Mouse (Mus musculus): ENCODE data around the gene Aldh3b2.

Gene Aldh3b2

DNA sequence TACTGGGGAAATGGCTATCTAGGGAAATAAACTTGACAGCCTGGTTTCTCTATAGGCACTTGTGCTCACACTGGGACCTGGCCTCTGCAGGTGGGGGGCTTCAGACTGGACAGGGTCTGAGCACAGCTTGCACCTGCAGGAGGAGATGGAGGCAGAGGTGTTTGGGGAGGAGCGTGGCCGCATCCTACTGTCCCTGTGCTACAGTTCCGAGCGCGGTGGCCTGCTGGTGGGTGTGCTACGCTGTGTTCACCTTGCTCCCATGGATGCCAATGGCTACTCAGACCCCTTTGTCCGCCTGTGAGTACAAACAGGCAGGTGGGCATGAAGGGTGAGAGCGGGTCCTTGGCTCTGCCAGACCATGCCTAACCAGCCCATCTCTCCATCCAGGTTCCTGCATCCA, 33.8 kb downstream of the Aldh3b2 start:
- DNase-seq (ENCODE audit: low read depth in 2 of 2, low spot score in 2 of 2), result no peak

DNA sequence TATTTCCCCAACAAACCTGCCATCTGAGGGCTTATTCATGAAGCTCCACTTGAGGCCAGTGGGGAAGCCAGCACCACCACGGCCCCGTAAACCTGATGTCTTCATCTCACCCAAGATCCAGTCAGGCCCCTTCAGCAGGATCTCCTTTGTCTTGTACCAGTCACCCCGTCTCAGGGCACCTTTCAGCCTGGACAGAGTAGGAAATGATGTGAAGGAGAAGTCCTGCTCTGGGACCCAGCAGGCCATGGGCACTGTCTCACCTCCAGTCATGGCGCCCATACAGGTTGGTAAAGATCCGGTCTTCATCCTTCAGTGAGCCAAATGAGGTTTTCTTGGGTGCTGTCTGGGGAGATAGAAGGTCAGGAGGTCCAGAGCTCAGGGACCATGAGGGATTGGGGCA, 39.0 kb downstream of the Aldh3b2 start:
- no peak for DNase-seq (ENCODE audit: low read depth in 2 of 2, low spot score in 2 of 2)

DNA sequence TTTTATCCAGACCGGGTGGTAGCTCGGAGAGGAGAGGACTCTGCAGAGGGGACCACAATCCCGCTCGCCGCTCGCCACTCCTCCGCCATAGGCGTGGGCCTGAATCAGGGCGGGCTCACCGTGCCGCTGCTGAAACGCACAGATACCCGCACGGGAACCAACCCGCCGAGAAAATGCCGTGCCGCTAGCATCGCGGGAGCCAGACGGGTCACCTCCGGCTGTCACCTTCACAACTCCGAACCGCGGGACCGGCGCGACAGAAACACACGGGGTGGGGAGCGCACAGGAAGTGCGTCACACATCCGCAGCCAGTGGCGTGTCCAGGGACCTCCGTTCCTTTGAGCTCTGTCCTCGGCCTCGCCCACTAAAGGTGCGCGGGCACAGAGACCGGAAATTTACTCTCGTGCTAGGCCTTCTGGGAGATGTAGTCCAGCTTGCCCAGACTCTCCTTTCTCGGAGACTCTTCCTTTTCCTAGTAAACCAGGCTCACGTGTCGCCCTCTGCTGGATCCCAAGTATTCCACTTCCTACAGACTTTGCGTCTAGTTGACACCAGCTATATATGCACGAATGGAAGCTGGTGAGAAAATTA, 40.4 kb downstream of the Aldh3b2 start, which contains the start of gene Ndufv1:
Ndufv1 (minus strand) TSS at position 375 of the 591 bp plus-strand sequence.
- DNase-seq (ENCODE audit: low read depth in 2 of 2, low spot score in 2 of 2), result peak; percentile 94 to 95

DNA sequence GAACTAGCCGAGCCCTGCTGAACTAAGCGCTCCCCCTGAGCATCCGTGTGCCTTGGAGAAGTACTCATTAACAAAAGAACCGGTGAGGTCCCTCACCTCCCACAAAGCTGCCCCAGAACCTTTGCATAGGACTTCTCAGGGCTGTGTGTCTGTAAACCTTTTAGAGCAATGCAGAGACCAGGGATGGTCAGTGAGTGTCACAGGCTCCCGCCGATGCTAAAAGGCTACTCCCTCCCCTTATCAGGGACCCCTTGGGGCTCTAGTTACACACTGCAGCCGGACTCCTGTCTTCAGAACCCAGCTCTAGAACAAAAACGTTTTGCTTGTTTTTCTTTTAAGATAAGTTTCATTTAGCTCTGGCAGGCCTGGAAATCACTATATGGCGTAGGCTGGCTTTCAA, 40.9 kb downstream of the Aldh3b2 start:
- DNase-seq (ENCODE audit: low read depth in 2 of 2, low spot score in 2 of 2), result no peak

DNA sequence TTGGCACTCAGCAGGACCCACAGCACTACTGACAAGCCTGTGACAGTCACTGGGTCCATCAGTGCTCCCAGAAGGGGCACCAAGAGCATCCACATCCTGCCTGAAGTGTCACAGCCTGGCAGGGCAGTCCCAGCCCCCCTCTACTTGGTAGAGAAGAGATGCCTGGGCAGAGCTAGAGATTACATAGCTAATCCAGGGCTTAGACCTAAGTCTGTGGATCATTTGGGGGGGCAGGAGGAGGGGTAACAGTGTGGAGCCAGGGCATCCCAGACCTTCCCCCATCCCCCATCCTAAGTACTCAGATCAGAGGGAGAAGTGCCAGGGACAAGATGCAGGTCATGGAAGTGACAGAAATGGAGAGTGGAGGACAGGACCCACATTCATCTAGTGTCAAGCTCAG, 42.7 kb downstream of the Aldh3b2 start:
- DNase-seq (ENCODE audit: low read depth in 2 of 2, low spot score in 2 of 2), result no peak

DNA sequence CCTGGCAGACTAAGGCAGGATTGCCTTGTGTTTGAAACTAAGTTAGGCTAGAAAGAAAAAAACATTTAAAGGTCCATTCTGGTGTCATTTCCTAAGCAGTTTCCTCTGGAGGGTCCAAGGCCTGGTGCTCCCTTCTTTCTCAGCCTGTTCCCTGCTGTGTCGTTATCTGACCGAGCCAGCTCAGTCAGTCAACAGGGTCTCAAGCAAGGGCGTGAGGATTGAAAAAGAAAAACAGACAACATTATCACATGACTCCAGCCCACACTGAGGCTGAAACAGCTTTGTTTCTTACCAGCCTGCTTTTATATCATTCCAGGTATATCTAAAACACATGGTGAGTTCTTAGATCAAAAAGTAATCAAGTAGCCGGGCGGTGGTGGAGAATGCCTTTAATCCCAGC, 43.5 kb downstream of the Aldh3b2 start:
- no peak for DNase-seq (ENCODE audit: low read depth in 2 of 2, low spot score in 2 of 2)

DNA sequence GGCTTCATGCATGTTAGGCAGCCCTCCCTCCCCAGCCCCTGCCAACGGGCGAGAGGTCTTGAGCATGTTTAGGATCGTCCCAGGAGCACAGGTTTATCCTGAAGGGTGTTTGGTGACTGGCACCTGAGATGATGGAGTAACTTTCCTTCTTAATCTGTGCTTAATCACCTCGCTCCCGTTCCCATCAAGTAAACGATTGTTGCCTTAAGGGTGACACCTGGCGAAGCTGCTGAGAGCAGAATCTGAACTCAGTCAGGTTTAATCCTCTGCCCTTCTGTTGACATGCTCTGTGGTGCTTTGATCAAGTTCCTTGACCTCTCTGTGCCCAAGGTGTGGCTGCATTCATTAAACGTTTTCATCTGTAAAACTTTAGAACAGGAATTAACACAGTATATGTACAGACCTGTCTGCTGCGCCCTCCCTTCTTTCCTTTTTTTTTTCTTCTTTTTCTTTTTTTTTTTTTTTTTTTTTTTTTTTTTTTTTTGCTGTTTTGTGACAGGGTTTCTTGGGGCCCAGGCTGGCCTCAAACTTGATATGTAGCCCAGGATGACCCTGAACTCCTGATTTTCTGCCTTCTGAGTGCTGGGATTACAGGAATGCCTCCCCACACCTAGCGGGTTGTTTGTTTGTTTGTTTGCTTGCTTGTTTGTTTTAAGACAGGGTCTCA, 45.9 kb downstream of the Aldh3b2 start:
- DNase-seq (ENCODE audit: low read depth in 2 of 2, low spot score in 2 of 2), result no peak

DNA sequence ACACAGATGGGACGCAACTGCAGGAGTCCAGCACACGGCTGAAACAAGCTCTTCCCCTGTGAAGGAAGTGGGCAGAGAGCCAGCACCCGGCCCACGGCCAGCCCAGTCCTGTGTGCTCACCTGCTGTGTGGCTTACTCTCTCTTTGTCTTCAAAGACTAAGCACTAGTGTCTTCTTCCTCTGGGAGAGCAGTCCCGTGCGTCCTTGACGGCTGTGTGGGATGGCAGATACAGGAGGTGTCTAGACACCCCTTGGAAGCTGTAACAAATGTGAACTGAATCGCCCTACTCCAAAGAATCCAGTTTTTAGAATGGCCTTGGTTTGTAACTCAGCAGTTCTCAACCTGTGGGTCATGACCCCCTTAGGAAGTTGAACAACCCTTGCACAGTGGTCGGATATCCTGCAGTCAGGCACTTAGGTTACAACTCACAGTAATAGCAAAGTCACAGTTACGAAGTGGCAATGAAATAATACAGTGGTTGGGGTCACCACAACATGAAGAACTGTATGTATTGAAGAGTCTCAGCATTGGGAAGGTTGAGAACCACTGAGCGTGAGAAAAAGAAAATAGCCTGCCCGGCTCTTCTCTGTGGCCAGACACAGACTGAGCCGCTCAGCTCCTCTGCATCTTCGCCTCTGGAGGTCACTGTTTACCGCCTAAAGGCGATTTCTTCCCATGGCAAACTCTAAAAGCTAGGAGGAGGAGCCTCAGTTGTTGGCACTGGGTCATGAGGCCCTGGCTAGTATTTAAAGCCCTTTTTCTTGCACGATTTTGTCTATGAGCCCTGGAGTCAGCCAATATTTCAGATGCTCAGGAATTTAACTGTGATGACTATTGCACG, 46.8 kb downstream of the Aldh3b2 start:
- DNase-seq (ENCODE audit: low read depth in 2 of 2, low spot score in 2 of 2), result peak; percentile 42 to 56

DNA sequence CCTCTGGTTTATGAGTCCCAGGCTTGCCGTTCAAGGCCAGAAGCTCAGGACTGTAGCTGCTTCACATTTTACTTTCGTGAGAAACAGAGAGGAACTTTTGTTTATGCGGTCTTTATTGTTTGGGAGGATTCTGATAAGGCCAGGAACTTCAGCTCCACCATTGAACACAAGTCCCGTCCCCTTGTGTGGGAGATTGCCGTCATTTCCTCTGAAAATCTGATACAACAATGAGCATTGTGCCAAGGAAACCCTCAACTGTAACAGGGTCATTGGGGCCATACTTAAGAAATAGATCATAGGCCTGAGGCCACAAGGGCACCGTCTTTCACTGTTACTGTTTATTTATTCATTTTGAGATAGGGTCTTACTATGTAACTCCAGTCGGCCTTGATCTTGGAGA, 51.1 kb downstream of the Aldh3b2 start:
- no peak for DNase-seq (ENCODE audit: low read depth in 2 of 2, low spot score in 2 of 2)

DNA sequence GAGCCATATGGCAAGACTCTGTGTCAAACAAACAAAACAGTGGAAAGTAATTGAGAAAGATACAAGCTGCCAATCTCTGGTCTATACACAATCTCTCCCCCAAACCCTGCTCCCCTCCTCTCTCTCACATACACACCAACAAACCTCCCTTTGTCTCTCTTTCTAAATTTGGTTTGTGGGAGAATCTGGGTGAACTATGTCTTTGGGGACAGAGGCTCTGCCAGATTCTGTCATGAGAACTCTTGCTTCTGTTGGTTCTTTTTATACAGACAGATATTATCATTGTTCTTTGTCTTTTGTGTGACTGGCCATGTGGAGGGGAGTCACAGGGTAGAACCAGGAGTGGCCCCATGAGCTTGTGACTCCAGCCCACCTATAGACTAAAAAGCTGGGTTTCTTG, 55.4 kb downstream of the Aldh3b2 start:
- DNase-seq (ENCODE audit: low read depth in 2 of 2, low spot score in 2 of 2), result no peak
